Mouse (Mus musculus): ENCODE measurements at regions not wholly inside any gene's neighbourhood (a gene's known extent, or its start where the extent isn't known, plus 50 kb on each side); places are given as distances from the start of the nearest gene placed in this dataset.

DNA sequence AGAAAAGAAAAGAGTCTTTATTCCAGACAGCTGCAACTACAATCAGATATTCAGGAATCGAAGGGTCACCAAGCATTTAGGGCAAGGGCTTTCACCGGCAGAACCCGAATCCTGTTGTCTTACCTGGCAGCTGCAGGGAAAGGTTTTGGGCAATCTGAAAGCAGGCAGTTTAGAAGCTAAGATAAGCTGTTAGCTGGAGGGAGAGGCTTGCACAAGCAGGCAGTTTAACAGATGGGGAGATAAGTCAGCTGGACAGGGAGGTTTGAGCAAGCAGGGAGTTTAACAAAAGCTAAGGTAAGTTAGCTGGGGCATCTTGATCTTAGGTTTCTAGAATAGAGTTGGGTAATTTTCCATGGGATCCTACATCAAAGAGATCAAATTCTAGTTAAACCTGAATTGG, 67.3 kb upstream of the Med14 start:
- Histone ChIP-seq H3K4me3 (ENCODE audit: insufficient read depth, low read depth, low read length) (no peak overlapping the region), H3K36me3 (ENCODE audit: control insufficient read depth, insufficient read depth, low read length) (no peaks in the 10 kb centered on the region), H3K27me3 (ENCODE audit: control insufficient read depth, insufficient read depth, low read length) (no peaks in the 10 kb centered on the region), H3K9ac (ENCODE audit: low read depth, low read length) (no peak overlapping the region), H3K79me2 (ENCODE audit: control insufficient read depth, insufficient read depth, low read length) (no peaks in the 10 kb centered on the region), H3K27ac (replicated peaks; ENCODE audit: insufficient read depth, low read depth, low read length) (no peak overlapping the region), H3K4me1 (ENCODE audit: control insufficient read depth, insufficient read depth, low read length) (no peaks in the 10 kb centered on the region)
- DNase-seq (ENCODE audit: extremely low read depth, low read depth, low spot score), result no peak
- TF ChIP-seq CTCF (IDR thresholded peaks at IDR 0.05; ENCODE audit: low read depth, low read length), result no peak
- TF ChIP-seq POLR2A (IDR thresholded peaks at IDR 0.05; ENCODE audit: extremely low read depth, insufficient read depth, low read length), result no peak
- WGBS, result 42% methylated on average over 3 of the region's 3 CpGs

DNA sequence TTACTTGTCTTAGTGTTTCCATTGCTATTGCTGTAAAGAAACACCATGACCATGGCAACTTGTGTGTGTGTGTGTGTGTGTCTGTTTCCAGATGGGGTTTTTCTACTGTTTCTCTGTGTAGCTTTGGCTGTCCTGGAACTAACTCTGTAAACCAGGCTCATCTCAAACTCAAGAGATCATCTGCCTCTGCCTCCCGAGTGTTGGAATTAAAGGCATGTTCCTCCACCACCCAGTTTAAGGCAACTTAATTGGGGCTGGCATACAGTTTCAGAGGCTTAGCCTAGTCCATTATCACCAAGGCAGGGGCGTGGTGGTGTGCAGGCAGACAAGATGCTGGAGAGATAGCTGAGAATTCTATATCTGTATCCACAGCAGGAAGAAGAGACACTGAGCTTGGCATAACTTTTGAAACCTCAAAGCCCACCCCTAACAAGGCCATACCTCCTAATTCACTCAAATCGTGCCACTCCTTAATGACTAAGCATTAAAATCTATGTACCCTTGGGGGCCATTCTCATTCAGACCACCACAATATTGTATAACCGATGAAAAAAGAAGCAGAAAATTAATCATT, 65.5 kb upstream of the Med14 start:
- H3K27me3 ChIP-seq (ENCODE audit: control insufficient read depth, insufficient read depth, low read length), result no peaks in the 10 kb centered on the region
- H3K4me1 ChIP-seq (ENCODE audit: control insufficient read depth, insufficient read depth, low read length), result no peaks in the 10 kb centered on the region
- H3K4me3 ChIP-seq (ENCODE audit: insufficient read depth, low read depth, low read length), result no peak overlapping the region
- TF ChIP-seq CTCF (IDR thresholded peaks at IDR 0.05; ENCODE audit: low read depth, low read length) (no peak), POLR2A (IDR thresholded peaks at IDR 0.05; ENCODE audit: extremely low read depth, insufficient read depth, low read length) (no peak)
- H3K9ac ChIP-seq (ENCODE audit: low read depth, low read length), result no peak overlapping the region
- no peaks in the 10 kb centered on the region for H3K79me2 ChIP-seq (ENCODE audit: control insufficient read depth, insufficient read depth, low read length)
- H3K27ac ChIP-seq (replicated peaks; ENCODE audit: insufficient read depth, low read depth, low read length), result no peak overlapping the region
- WGBS, result 94% methylated on average over 4 of the region's 4 CpGs
- H3K36me3 ChIP-seq (ENCODE audit: control insufficient read depth, insufficient read depth, low read length), result no peaks in the 10 kb centered on the region
- DNase-seq (ENCODE audit: extremely low read depth, low read depth, low spot score), result no peak

- TF ChIP-seq POLR2A (IDR thresholded peaks at IDR 0.05; ENCODE audit: extremely low read depth, insufficient read depth, low read length), result no peak
- no peak for TF ChIP-seq CTCF (IDR thresholded peaks at IDR 0.05; ENCODE audit: low read depth, low read length)
- H3K4me3 ChIP-seq (ENCODE audit: insufficient read depth, low read depth, low read length), result no peak overlapping the region
- H3K4me1 ChIP-seq (ENCODE audit: control insufficient read depth, insufficient read depth, low read length), result no peaks in the 10 kb centered on the region
- H3K79me2 ChIP-seq (ENCODE audit: control insufficient read depth, insufficient read depth, low read length), result no peaks in the 10 kb centered on the region
- no peaks in the 10 kb centered on the region for H3K27me3 ChIP-seq (ENCODE audit: control insufficient read depth, insufficient read depth, low read length)
- H3K9ac ChIP-seq (ENCODE audit: low read depth, low read length), result no peak overlapping the region
- WGBS, result 91% methylated on average over 4 of the region's 4 CpGs
- no peak overlapping the region for H3K27ac ChIP-seq (replicated peaks; ENCODE audit: insufficient read depth, low read depth, low read length)
- DNase-seq (ENCODE audit: extremely low read depth, low read depth, low spot score), result no peak
- no peaks in the 10 kb centered on the region for H3K36me3 ChIP-seq (ENCODE audit: control insufficient read depth, insufficient read depth, low read length)
Measured at GRCm38 (mm10) chrX:12826646-12827045, 64.8 kb upstream of the Med14 start.

- no peak overlapping the region for H3K27ac ChIP-seq (replicated peaks; ENCODE audit: insufficient read depth, low read depth, low read length)
- H3K4me1 ChIP-seq (ENCODE audit: control insufficient read depth, insufficient read depth, low read length), result no peaks in the 10 kb centered on the region
- no peak for DNase-seq (ENCODE audit: extremely low read depth, low read depth, low spot score)
- 66% methylated on average over 2 of the region's 2 CpGs for WGBS
- no peak overlapping the region for H3K9ac ChIP-seq (ENCODE audit: low read depth, low read length)
- no peaks in the 10 kb centered on the region for H3K36me3 ChIP-seq (ENCODE audit: control insufficient read depth, insufficient read depth, low read length)
- no peak overlapping the region for H3K4me3 ChIP-seq (ENCODE audit: insufficient read depth, low read depth, low read length)
- no peaks in the 10 kb centered on the region for H3K79me2 ChIP-seq (ENCODE audit: control insufficient read depth, insufficient read depth, low read length)
- TF ChIP-seq POLR2A (IDR thresholded peaks at IDR 0.05; ENCODE audit: extremely low read depth, insufficient read depth, low read length) (no peak), CTCF (IDR thresholded peaks at IDR 0.05; ENCODE audit: low read depth, low read length) (no peak)
- H3K27me3 ChIP-seq (ENCODE audit: control insufficient read depth, insufficient read depth, low read length), result no peaks in the 10 kb centered on the region
Measured at GRCm38 (mm10) chrX:12825262-12825661, 63.4 kb upstream of the Med14 start.

GRCm38 (mm10) chrX:12824497-12824896, 62.6 kb upstream of the Med14 start:
- Histone ChIP-seq H3K9ac (ENCODE audit: low read depth, low read length) (no peak overlapping the region), H3K79me2 (ENCODE audit: control insufficient read depth, insufficient read depth, low read length) (no peaks in the 10 kb centered on the region), H3K27me3 (ENCODE audit: control insufficient read depth, insufficient read depth, low read length) (no peaks in the 10 kb centered on the region), H3K36me3 (ENCODE audit: control insufficient read depth, insufficient read depth, low read length) (no peaks in the 10 kb centered on the region), H3K4me1 (ENCODE audit: control insufficient read depth, insufficient read depth, low read length) (no peaks in the 10 kb centered on the region), H3K27ac (replicated peaks; ENCODE audit: insufficient read depth, low read depth, low read length) (no peak overlapping the region), H3K4me3 (ENCODE audit: insufficient read depth, low read depth, low read length) (no peak overlapping the region)
- TF ChIP-seq CTCF (IDR thresholded peaks at IDR 0.05; ENCODE audit: low read depth, low read length) (no peak), POLR2A (IDR thresholded peaks at IDR 0.05; ENCODE audit: extremely low read depth, insufficient read depth, low read length) (no peak)
- 81% methylated on average over 5 of the region's 5 CpGs for WGBS
- no peak for DNase-seq (ENCODE audit: extremely low read depth, low read depth, low spot score)

- Histone ChIP-seq H3K4me3 (ENCODE audit: insufficient read depth, low read depth, low read length) (no peak overlapping the region), H3K79me2 (ENCODE audit: control insufficient read depth, insufficient read depth, low read length) (no peaks in the 10 kb centered on the region), H3K27me3 (ENCODE audit: control insufficient read depth, insufficient read depth, low read length) (no peaks in the 10 kb centered on the region), H3K36me3 (ENCODE audit: control insufficient read depth, insufficient read depth, low read length) (no peaks in the 10 kb centered on the region), H3K27ac (replicated peaks; ENCODE audit: insufficient read depth, low read depth, low read length) (no peak overlapping the region), H3K9ac (ENCODE audit: low read depth, low read length) (no peak overlapping the region), H3K4me1 (ENCODE audit: control insufficient read depth, insufficient read depth, low read length) (no peaks in the 10 kb centered on the region)
- no peak for TF ChIP-seq CTCF (IDR thresholded peaks at IDR 0.05; ENCODE audit: low read depth, low read length)
- no peak for TF ChIP-seq POLR2A (IDR thresholded peaks at IDR 0.05; ENCODE audit: extremely low read depth, insufficient read depth, low read length)
- WGBS, result 90% methylated on average over 10 of the region's 10 CpGs
- DNase-seq (ENCODE audit: extremely low read depth, low read depth, low spot score), result no peak
Measured at GRCm38 (mm10) chrX:12822777-12823176, 60.9 kb upstream of the Med14 start.

All from liver, adult 2 months (tissue).